Mouse (Mus musculus): ENCODE data around the gene Avl9. TPM values are rescaled to one million over a fixed set of nuclear protein-coding genes. Genes with fewer than 3 reads are reported as not detected.

Gene Avl9
- total RNA-seq, 2 experiments from 2014 or later = 9.1 to 10.7 TPM

DNA sequence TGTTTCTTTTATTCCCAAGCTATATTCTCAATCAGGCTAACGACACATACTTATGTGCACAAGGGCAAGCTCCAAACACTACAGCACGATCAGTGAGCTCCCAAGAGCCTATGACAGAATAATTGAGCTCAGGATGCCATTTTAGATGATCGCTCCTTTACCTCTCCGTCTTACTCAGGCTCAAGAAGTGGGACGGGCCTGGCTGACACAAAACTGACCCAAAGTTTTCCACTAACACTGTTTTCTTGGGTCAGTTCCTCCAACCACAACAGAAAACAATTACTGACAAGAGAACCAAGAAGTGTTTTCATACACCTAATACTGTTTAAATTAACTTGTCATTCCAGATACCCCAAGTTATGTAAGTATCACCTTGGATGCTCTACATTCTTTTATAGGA lies 80.1 kb downstream of the Avl9 start:
- no peak for DNase-seq

DNA sequence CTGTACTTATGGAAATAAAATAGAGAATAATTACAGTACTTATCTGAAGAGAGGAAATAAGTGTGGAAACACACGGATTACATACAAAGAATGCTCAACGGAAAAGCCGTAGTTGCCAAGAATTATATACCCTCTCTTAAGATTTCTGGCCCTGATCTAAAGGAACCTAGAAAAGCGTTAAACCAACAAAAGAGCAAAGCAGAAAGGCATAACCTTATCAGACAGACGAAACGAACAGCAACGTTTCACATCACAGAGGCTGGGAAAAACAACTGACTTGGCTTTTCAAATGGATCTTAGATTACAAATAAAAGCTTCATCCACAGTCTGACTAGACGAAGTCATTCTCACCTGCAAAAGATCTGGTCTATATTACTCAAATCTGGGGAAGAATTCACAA lies 81.5 kb downstream of the Avl9 start:
- no peak for DNase-seq

DNA sequence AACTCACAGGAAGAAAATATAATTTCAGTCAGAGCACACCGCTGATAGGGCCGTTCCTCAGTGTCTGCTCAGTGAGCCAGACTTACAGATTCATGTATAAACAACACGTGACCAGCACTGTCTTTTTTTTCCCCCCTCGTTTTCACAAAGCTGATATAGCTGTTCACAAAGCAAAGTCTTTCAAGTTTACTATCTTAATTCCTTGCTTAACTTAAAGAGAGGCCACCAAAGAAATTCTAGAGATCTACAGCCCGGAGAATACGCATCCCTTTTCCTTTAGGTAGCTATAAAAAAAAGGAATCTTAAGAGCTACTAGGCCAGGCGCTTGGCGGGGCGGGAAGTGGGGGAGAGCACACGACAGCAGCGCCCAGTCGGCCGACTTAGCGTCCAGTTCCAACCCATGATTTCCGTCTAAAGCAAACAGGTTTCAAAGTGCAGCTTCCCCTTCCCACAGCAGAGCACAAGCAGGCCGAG lies 82.0 kb downstream of the Avl9 start:
- peak; percentile 45 for DNase-seq

DNA sequence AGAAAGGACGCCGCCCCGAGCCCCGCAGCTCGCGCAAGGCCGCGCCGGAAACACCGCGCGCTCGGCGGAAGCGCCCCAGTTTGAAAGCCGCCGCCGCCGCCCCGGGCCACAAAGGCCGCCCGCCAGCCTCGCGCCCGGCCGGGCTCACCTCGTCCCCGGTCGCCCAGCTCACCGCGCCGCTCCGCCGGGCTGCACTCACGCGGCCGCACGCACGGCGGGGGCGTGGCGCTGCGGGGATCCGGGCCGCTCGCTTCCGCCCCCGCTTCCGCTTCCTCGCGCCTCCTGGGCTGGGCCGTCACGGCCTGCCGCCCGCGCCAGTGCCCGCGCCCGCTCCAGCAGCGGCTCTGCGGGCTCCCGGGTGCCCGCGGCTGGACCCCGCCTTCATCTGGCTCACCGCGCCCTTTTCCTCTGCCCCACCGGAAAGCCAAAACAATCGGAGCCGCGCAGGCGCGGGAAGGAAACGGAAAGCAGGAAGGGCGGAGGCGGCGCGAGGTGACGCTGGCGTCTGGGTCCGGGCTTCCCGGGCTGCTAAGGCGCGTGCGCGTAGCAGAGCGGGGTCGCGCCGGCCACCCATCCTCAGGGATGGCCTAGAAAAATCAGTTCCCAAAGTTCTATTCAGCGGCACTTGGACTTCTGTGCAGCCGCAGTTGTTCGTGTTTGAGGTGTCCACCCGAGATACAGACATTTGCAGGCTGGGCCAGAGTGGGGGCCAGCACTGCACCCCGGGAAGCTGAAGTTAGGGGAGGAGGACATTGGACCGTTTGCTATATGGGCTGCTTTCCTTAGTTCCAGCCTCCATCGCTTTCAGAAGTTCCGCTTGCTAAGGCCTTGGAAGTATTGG lies 82.8 kb downstream of the Avl9 start, which contains the start of gene Kbtbd2:
Gene Kbtbd2 (minus strand): TSS at position 503 of the 841 bp plus-strand sequence.
- peak; percentile 96 for DNase-seq

DNA sequence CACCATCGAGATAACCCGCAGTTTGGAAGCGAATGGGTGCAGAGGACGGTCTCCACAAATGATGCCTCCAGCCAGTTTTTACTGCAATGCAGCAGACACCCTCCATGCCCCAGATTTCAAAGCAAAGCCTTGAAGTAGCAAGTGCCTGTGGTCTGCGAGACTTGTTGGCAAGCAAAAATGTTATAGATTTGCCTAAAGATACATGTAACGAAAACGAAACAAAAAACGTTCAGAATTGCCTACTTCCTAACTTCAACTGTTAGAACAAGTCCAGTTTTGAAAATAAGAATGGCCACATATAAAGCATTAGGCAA lies 83.4 kb downstream of the Avl9 start:
- no peak for DNase-seq

DNA sequence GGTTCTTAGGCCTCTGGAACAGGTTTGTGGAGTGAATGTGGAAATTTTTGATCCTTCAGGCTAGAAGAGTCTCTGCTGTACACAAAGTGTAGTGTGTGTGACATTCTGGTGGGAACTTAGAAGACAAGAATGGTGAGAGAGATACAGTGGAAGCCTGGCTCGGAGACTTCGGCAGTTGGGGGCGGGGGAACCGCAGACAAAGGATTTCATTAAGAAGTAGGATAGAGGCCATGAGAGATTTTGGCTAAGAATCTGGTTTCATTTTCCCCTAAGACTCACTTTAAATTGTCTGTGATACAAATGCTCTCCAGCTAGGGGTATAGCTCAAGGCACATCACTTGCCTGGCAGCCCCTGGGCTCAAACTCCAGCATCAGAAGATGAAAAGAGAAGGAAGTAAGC lies 90.3 kb downstream of the Avl9 start:
- DNase-seq = no peak

DNA sequence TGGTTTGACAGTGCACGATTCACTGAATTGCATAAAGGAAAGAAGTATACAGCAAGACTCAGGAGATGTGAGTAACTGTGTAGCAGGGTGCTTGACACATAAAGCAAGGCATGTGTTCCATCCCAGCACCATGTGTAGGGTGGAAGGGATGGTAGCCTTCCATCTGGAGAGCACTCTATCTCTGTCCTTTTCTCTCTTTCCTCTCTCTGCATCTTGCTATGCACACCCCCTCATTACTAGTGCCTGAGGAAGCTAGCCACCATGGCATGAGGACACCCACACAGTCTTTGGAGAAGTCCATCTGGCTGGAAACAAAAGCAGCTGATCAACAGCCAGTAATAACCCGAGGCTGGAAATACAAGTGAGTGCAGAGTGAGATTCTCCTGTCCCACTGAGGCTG lies 91.5 kb downstream of the Avl9 start:
- DNase-seq = no peak

DNA sequence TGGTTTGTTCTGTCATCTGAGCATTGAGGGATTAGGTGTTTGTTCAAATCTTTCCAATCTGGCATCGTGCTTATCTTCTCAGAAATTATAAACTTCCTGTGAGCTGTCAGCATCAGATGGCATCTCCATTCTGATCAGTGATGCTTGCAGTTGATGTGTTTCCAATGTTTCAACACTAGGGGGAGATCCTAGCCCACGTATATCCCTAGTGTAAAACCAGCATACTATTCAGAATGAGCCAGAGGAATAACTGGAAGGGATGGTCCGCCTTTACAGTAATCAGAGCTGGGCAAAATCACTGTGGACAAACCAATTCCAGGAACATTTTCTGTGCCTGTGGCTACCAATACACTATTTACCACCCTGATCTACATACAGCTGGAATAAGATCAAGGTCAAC lies 94.0 kb downstream of the Avl9 start:
- peak; percentile 44 for DNase-seq

Other genes starting within 250 kb of the Avl9 start
- gene Pde1c, start 145.8 kb upstream of the Avl9 start, total RNA-seq (2021) = 10 to 100 TPM; 82.6 to 92.9 TPM
- 10 to 100 TPM; 35.2 to 37.5 TPM for gene Lsm5, start 10.2 kb upstream of the Avl9 start, total RNA-seq (2021)
- gene Kbtbd2, start 82.9 kb downstream of the Avl9 start, total RNA-seq (2021) = 10 to 100 TPM; 43.7 to 44.9 TPM
- 100 to 1,000 TPM; 130 to 135 TPM for gene Fkbp9, start 117.2 kb downstream of the Avl9 start, total RNA-seq (2021)
- gene Nt5c3, start 209.0 kb downstream of the Avl9 start, total RNA-seq (2021) = 10 to 100 TPM; 44.1 to 46.9 TPM
- gene Vmn1r4, start 209.1 kb downstream of the Avl9 start, total RNA-seq (2021) = under 1 TPM in 1 of 2 experiments, not detected in 1; 0.12 TPM